ENCODE assay signal across 10 mouse cellular contexts in the genomic region with DNA sequence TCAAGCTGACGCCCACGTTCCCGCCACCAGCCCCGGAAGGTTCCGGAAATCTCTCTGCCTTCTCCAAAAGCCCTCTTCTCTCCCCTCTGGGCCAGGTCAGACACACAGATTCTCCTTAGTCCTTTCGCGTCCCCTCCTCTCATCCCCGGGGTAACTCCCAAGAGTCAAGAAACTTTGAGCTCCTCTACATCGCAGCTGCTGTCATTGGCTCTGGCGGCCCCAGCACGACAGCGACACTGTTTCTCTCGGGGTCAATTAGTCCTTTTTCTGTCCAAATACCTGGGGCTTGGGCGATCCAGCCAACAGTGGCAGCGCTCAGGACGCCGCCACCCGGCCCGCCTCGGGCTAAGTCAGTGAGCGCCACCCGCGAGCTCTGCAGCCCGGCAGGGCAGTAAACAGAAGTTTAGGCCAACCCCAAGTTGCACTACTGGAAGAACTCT. TPM values are rescaled to one million over a fixed set of nuclear protein-coding genes. Genes with fewer than 3 reads are reported as not detected.
DNase-seq lines count a peak whose midpoint lies in the region; ATAC-seq and TF ChIP-seq lines count a peak whose summit lies in the region.
"Had no signal": no experiment of that assay in that cellular context is flagged by ENCODE, and none has a peak within 500 bp of the region (broad histone marks: within the 10 kb centered on the region; RNA-seq: fewer than 3 reads in every experiment).

No protein-coding gene starts in this region.

- no peak for TF ChIP-seq CTCF in layer of hippocampus, adult 2 months (conservative IDR thresholded peaks at IDR 0.05)

- peak overlapping the region; percentile 100 for H3K4me2 ChIP-seq in lung, embryonic 16.5 days (ENCODE audit: low read depth, low read length)
- peak overlapping the region; percentile 100 for H3K4me2 ChIP-seq in stomach, embryonic 14.5 days (replicated peaks; ENCODE audit: low read depth, low read length)

- H3K27ac ChIP-seq in layer of hippocampus, adult 2 months = peak overlapping the region; percentile 76
- H3K27ac ChIP-seq in lung, embryonic 16.5 days (ENCODE audit: low read length) = no peak overlapping the region
- no peak overlapping the region for H3K27ac ChIP-seq in stomach, embryonic 14.5 days (ENCODE audit: low read length)

- peak; percentile 69 for DNase-seq in embryo, embryonic 9.5 days (ENCODE audit: extremely low spot score)
- DNase-seq in heart, postnatal 36 days = peak; percentile 45 to 57
- DNase-seq in layer of hippocampus, adult 2 months (ENCODE audit: low spot score in 2 of 2) = peak in 1 of 2 experiments; percentile 15

- no peaks in the 10 kb centered on the region for H3K9me3 ChIP-seq in megakaryocyte, embryonic 14.5 days
- H3K9me3 ChIP-seq in lung, embryonic 16.5 days (ENCODE audit: control insufficient read depth, low read length) = no peaks in the 10 kb centered on the region
- no peaks in the 10 kb centered on the region for H3K9me3 ChIP-seq in stomach, embryonic 14.5 days (ENCODE audit: control insufficient read depth, low read depth, low read length)
- H3K9me3 ChIP-seq: G1E had no signal

- peaks cover 27% of the 10 kb centered on the region for H3K4me1 ChIP-seq in megakaryocyte, embryonic 14.5 days
- peaks cover 13% of the 10 kb centered on the region for H3K4me1 ChIP-seq in lung, embryonic 16.5 days (replicated peaks; ENCODE audit: control insufficient read depth, insufficient read depth, low read length)
- 0 out of 2 replicates have a peak, but pooled peaks cover 4% of the 10 kb centered on the region for H3K4me1 ChIP-seq in stomach, embryonic 14.5 days (ENCODE audit: control insufficient read depth, insufficient read depth, low read length)

- intact Hi-C loops in heart, postnatal 36 days (cut with DNase I) = loop anchor here (5.0 to 10.0 kb wide), 4 partner anchors 132 to 604 kb away; no protein-coding TSS in a partner anchor

- ATAC-seq in megakaryocyte, adult 5-6 weeks (ENCODE audit: poor library complexity, severe bottlenecking) = no peak
- ATAC-seq in lung, embryonic 16.5 days (ENCODE audit: low read depth) = peak; percentile 53
- ATAC-seq in stomach, embryonic 14.5 days (ENCODE audit: insufficient number of reproducible peaks, insufficient read depth, low FRiP score, low read depth) = peak; percentile 42; the same call in 1 of the 2 replicates
- no peak for ATAC-seq in erythroblast, adult 5-6 weeks (replicated peaks; ENCODE audit: low FRiP score, poor library complexity, severe bottlenecking)

- peak overlapping the region; percentile 57 for H3K9ac ChIP-seq in lung, embryonic 16.5 days (ENCODE audit: low read length)
- H3K9ac ChIP-seq in stomach, embryonic 14.5 days (replicated peaks; ENCODE audit: low read depth, low read length) = peak overlapping the region; percentile 14; the same call in 1 of the 2 replicates

- H3K27me3 ChIP-seq in megakaryocyte, embryonic 14.5 days (replicated peaks) = peaks cover 58% of the 10 kb centered on the region
- peaks cover 13% of the 10 kb centered on the region for H3K27me3 ChIP-seq in lung, embryonic 16.5 days (ENCODE audit: control insufficient read depth, insufficient read depth, low read depth, low read length)
- peaks cover 20% of the 10 kb centered on the region; the same call in 1 of the 2 replicates for H3K27me3 ChIP-seq in stomach, embryonic 14.5 days (ENCODE audit: control insufficient read depth, insufficient read depth, low read length)

- H3K4me3 ChIP-seq in megakaryocyte, embryonic 14.5 days (replicated peaks) = peak overlapping the region; percentile 59
- peak overlapping the region; percentile 48 for H3K4me3 ChIP-seq in layer of hippocampus, adult 2 months
- peak overlapping the region; percentile 70 for H3K4me3 ChIP-seq in lung, embryonic 16.5 days (ENCODE audit: low read length)
- H3K4me3 ChIP-seq in stomach, embryonic 14.5 days (ENCODE audit: low read depth, low read length) = peak overlapping the region; percentile 57

- under 1% methylated on average over 24 of the region's 24 CpGs for WGBS in lung, embryonic 16.5 days
- WGBS in stomach, embryonic 14.5 days = under 1% methylated on average over 24 of the region's 24 CpGs

- H3K36me3 ChIP-seq in megakaryocyte, embryonic 14.5 days (replicated peaks; ENCODE audit: low read length) = no peaks in the 10 kb centered on the region
- H3K36me3 ChIP-seq in lung, embryonic 16.5 days (ENCODE audit: control insufficient read depth, insufficient read depth, low read length) = no peaks in the 10 kb centered on the region
- no peaks in the 10 kb centered on the region for H3K36me3 ChIP-seq in stomach, embryonic 14.5 days (ENCODE audit: control insufficient read depth, insufficient read depth, low read length)
- H3K36me3 ChIP-seq: G1E had no signal

RNA-seq across cellular contexts. Expression of gene Erbb4, which starts 1.5 kb away (rescaled TPM):
- polyA plus RNA-seq in megakaryocyte, embryonic 14.5 days (2012; ENCODE audit: insufficient read depth, low replicate concordance) = not detected in 2 replicates
- not detected in 2 replicates for total RNA-seq in megakaryocyte, adult 5-6 weeks (2015)
- total RNA-seq in megakaryocyte, adult 5-6 weeks (2017) = not detected in 2 replicates
- 10 to 100 TPM; 13.7 to 13.9 TPM for total RNA-seq in heart, postnatal 36 days (2021)
- total RNA-seq in layer of hippocampus, adult 2 months (2021) = 10 to 100 TPM; 46.2 to 48.6 TPM
- polyA plus RNA-seq in lung, embryonic 16.5 days (2015; fragmentation: Nextera tagmentation; extraction: Ambion mirVana) = 0.20 and 1.1 TPM in 2 replicates
- polyA plus RNA-seq in stomach, embryonic 14.5 days (2014; fragmentation: Nextera tagmentation; extraction: Ambion mirVana) = 0.58 and 0.97 TPM in 2 replicates
- total RNA-seq in erythroblast, adult 5-6 weeks (2015; ENCODE audit: low replicate concordance) = not detected in 2 replicates
- total RNA-seq in erythroblast, adult 5-6 weeks (2017; ENCODE audit: low replicate concordance) = under 0.01 TPM in 2 replicates
- total RNA-seq: hematopoietic stem cell, adult 5-6 weeks had no signal
- polyA plus RNA-seq: G1E had no signal

Comparison
In these comparisons a context has a peak if more than half of its experiments do, and no peak if none do; other contexts are left out.
1. ATAC-seq: peak in lung, embryonic 16.5 days (single experiment) and stomach, embryonic 14.5 days (single experiment); none in megakaryocyte, adult 5-6 weeks (single experiment) and erythroblast, adult 5-6 weeks (single experiment).
2. RNA of gene Erbb4, which starts 1.5 kb away (total RNA-seq): 46.2 to 48.6 TPM in layer of hippocampus, adult 2 months and 13.7 to 13.9 TPM in heart, postnatal 36 days; not detected in megakaryocyte, adult 5-6 weeks and under 0.01 TPM in erythroblast, adult 5-6 weeks; every median in the first group is over 10 times any median in the second.
3. Peak in every context shown above with its lines, with median percentiles within 50 percentile points of each other: H3K4me3 ChIP-seq.